Mouse (Mus musculus) kidney, embryonic 16.5 days (tissue): Measurements from ENCODE around the gene Lonp2. TPM values are rescaled to one million over a fixed set of nuclear protein-coding genes. Genes with fewer than 3 reads are reported as not detected.

Experiments used
- ATAC-seq: fragments of 200-750 bp; cut with Nextera tagmentation; 2 replicates; pipeline ENCODE4 v1.8.0; 2017; ENCODE audit warnings: moderate TSS enrichment; ENCODE audit not compliant: low FRiP score, low TSS enrichment
- H3K27ac ChIP-seq: fragments of 300-500 bp; sonication (generic); 2 replicates; pipeline ENCODE4 v1.5.1; 2014; ENCODE audit warnings: low read length
- H3K27me3 ChIP-seq: fragments of 300-500 bp; sonication (generic); 2 replicates; pipeline ENCODE4 v1.6.1; 2014; ENCODE audit warnings: low read length, control low read depth, mixed read lengths; ENCODE audit not compliant: insufficient read depth
- H3K36me3 ChIP-seq: fragments of 300-500 bp; sonication (generic); 2 replicates; pipeline ENCODE4 v1.6.1; 2014; ENCODE audit warnings: low read length, control low read depth, mixed read lengths; ENCODE audit not compliant: insufficient read depth
- H3K4me1 ChIP-seq: fragments of 300-500 bp; sonication (generic); 2 replicates; pipeline ENCODE4 v1.6.1; 2014; ENCODE audit warnings: low read length, control low read depth, mixed read lengths; ENCODE audit not compliant: insufficient read depth
- H3K4me2 ChIP-seq: fragments of 300-500 bp; sonication (generic); replicated peaks from 2 replicates; pipeline ENCODE4 v1.6.1; 2014; ENCODE audit warnings: low read depth, low read length
- H3K4me3 ChIP-seq: fragments of 300-500 bp; sonication (generic); 2 replicates; pipeline ENCODE4 v1.5.1; 2014; ENCODE audit warnings: mild to moderate bottlenecking, low read length
- H3K9ac ChIP-seq: fragments of 300-500 bp; sonication (generic); replicated peaks from 2 replicates; pipeline ENCODE4 v1.6.1; 2014; ENCODE audit warnings: low read length
- H3K9me3 ChIP-seq: fragments of 300-500 bp; sonication (generic); 2 replicates; pipeline ENCODE4 v1.6.1; 2016; ENCODE audit warnings: low read length, control low read depth
- WGBS: fragments of 180-500 bp; shearing (Covaris S2); extraction: QIAGEN DNeasy Blood & Tissue Kit; methylation state at CpG from one replicate; pipeline ENCODE4 v1.1.7; 2014; 5-methylcytosine and 5-hydroxymethylcytosine counted together
- polyA plus RNA-seq: library from polyadenylated mRNA; unstranded; fragments of >200 nt; fragmentation: Nextera tagmentation; extraction: Ambion mirVana; gene quantifications from 2 replicates; pipeline ENCODE4 v1.2.1, GENCODE M21; 2015

Gene Lonp2
- polyA plus RNA-seq, 1 experiment from 2014 or later = 77.6 TPM

DNA sequence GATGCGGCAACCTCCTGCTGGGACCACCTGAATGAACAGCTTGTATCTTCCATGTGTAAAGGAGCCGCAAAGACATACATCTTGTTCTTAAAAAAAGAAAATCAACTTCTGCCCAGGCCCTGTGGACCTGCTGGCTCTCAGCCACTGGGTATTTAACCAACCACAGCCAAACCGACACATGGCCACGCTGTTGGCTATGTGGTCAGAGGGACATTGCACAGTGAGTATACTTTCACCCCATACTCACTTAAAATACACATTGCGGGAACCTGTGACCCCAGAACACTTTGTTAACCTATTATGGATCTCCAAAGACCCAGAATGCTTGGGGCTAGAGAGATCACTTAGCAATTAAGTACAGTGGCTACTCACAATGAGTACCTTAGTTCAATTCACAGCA, 35.5 kb upstream of the Lonp2 start:
- H3K36me3 ChIP-seq = no peaks in the 10 kb centered on the region
- no peaks in the 10 kb centered on the region for H3K4me1 ChIP-seq
- 88% methylated on average over 5 of the region's 5 CpGs for WGBS
- no peak overlapping the region for H3K27ac ChIP-seq
- no peak overlapping the region for H3K9ac ChIP-seq
- no peak overlapping the region for H3K4me2 ChIP-seq
- no peak overlapping the region for H3K4me3 ChIP-seq
- ATAC-seq = no peak
- no peaks in the 10 kb centered on the region for H3K27me3 ChIP-seq
- no peaks in the 10 kb centered on the region for H3K9me3 ChIP-seq

DNA sequence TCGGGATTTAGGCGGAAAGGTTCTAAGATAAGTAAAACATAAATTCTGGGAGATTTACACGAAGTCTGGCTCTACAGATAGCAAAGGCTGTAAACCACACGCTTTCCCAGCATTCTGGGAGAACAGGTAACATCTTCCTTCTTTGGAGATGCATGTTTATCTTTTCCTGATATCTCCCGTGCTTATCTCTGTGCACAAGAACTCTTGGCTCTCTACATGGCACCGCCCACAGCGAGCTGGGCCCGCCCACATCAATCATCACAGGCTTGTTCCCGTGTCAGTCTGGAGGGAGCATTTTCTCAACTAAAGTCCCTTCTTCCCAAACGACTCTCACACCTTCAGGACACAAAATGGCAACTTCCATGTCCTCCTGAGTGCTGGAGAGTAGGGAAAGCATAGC, 30.7 kb upstream of the Lonp2 start:
- ATAC-seq = no peak
- Histone ChIP-seq H3K27me3 (no peaks in the 10 kb centered on the region), H3K9me3 (no peaks in the 10 kb centered on the region)

DNA sequence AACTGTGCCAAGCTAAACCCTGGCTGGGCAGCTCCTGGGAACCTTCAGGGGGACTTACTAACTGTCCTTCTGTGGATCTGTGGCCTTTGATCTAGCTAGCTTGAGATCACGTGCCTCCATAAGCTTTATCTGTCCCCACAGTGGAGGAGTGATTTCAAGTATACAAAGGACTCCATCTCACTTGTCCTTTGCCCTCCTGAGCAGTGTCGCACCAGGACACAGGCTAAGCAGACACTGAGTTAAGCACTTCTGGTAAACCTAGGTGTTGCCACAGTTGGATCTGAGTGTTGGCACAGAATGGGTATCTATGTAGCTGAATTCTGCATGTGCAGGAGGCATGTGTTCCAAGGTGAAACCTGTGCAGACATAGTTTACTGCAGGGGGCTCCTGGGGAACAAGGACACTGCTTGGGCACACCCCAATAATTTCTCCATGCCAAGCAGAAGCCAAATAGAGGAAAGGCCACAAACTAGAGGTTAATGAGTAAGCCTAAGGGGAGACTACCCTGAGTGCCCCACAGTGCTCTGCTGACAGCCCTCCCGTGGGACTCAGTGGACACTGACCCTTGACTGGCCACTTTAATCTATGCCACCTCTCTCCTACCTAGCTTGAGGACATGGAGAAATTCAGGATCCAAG, 29.6 kb upstream of the Lonp2 start:
- Histone ChIP-seq H3K4me1 (no peaks in the 10 kb centered on the region), H3K27ac (no peak overlapping the region), H3K4me3 (no peak overlapping the region), H3K9me3 (no peaks in the 10 kb centered on the region), H3K4me2 (no peak overlapping the region), H3K27me3 (no peaks in the 10 kb centered on the region), H3K9ac (no peak overlapping the region), H3K36me3 (no peaks in the 10 kb centered on the region)
- peak; percentile 54; the same call in 1 of the 2 replicates for ATAC-seq
- WGBS = 63% methylated on average over 3 of the region's 3 CpGs

More for the DNA sequence above, 30.7 kb upstream of the Lonp2 start:
- no peak overlapping the region for H3K9ac ChIP-seq
- no peak overlapping the region for H3K4me3 ChIP-seq
- H3K4me2 ChIP-seq = no peak overlapping the region
- WGBS = 58% methylated on average over 10 of the region's 10 CpGs
- H3K27ac ChIP-seq = no peak overlapping the region
- H3K36me3 ChIP-seq = no peaks in the 10 kb centered on the region
- H3K4me1 ChIP-seq = no peaks in the 10 kb centered on the region

DNA sequence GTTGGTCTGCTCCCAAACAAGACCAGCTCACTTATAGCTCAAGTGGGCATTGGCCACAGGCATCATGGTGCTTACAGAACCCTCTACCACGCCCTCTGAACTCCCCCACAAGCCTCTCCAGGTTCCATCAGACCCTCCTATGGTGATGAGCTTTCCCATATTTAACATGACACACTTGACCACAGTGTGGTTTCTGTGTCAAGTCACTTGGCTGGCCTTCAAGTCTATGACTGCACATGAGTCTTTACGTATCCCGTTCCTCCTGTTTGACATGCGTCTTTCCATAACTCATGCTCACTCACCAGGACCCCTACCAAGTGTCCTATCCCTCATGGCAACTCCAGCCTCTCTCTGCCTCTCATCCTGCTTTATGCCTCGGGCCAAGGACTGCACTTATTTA, 28.2 kb upstream of the Lonp2 start:
- Histone ChIP-seq H3K36me3 (no peaks in the 10 kb centered on the region), H3K27me3 (no peaks in the 10 kb centered on the region), H3K4me3 (no peak overlapping the region), H3K4me2 (no peak overlapping the region), H3K27ac (no peak overlapping the region), H3K4me1 (no peaks in the 10 kb centered on the region), H3K9me3 (no peaks in the 10 kb centered on the region), H3K9ac (no peak overlapping the region)
- WGBS = 81% methylated on average over 5 of the region's 5 CpGs
- ATAC-seq = no peak

DNA sequence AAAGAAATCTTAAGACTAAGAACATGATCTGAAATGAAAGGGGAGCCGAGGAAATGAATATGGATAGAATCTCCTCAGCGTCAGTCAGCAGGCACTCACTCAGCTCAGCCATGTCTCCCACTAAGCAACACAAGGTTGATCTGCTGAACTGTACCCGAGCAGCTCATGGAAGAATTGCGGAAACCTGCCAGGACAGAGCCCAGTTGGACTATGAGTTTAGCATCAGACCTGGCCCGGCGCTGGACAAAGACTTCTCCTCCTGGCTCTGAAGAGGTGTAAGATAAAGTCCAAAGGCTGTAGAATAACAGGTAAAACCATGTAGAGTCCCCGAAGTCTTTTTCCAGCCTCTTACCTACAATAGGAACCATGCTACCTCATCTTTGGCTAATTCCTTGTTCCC, 26.2 kb upstream of the Lonp2 start:
- no peak for ATAC-seq
- H3K36me3 ChIP-seq = no peaks in the 10 kb centered on the region
- H3K4me1 ChIP-seq = no peaks in the 10 kb centered on the region
- no peaks in the 10 kb centered on the region for H3K27me3 ChIP-seq
- WGBS = 89% methylated on average over 7 of the region's 7 CpGs
- H3K9me3 ChIP-seq = no peaks in the 10 kb centered on the region
- H3K9ac ChIP-seq = no peak overlapping the region
- H3K4me2 ChIP-seq = no peak overlapping the region
- no peak overlapping the region for H3K27ac ChIP-seq
- no peak overlapping the region for H3K4me3 ChIP-seq

DNA sequence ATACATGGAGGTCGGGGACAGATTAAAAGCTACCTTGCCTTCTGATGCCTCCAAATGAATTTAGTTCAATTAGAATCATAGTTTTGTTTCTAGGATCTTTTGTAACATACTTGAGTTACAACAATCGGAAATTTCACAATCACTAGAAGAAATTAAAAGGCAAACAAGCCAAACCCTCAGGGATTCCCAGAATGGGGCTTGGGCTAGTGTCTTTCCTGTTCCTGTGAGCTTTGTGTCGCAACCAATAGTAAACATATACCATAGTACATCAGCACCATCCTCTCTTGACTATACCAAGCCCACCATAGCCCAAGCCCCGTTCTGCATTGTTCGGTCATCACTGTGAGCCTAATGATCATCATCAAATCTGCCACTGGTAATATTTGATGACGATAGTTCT, 24.5 kb upstream of the Lonp2 start:
- no peaks in the 10 kb centered on the region for H3K36me3 ChIP-seq
- H3K4me2 ChIP-seq = no peak overlapping the region
- no peaks in the 10 kb centered on the region for H3K27me3 ChIP-seq
- no peaks in the 10 kb centered on the region for H3K9me3 ChIP-seq
- no peak overlapping the region for H3K4me3 ChIP-seq
- H3K4me1 ChIP-seq = no peaks in the 10 kb centered on the region
- ATAC-seq = no peak
- 91% methylated on average over 6 of the region's 6 CpGs for WGBS
- no peak overlapping the region for H3K27ac ChIP-seq
- no peak overlapping the region for H3K9ac ChIP-seq

DNA sequence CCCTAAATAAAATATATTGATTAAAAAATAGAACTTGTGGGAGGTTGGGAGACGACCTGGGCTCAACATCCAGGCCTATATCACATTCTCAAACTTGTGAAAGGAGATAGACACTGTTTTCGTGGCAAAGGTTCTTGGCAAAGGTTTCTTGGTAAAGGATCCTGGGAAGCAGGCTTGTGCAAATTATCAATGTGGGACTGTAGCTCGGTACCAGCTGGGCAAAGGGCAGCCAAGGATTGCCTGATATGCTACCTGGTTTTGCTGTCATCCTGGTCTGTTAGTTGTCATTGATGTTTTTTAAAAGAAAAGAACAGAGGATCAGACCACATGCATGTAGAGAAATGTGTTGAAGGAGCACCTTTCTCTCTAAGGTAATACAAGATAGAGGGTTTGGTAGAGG, 23.5 kb upstream of the Lonp2 start:
- H3K27me3 ChIP-seq = no peaks in the 10 kb centered on the region
- ATAC-seq = no peak
- H3K27ac ChIP-seq = no peak overlapping the region
- no peak overlapping the region for H3K4me2 ChIP-seq
- H3K4me3 ChIP-seq = no peak overlapping the region
- no peaks in the 10 kb centered on the region for H3K9me3 ChIP-seq
- H3K4me1 ChIP-seq = no peaks in the 10 kb centered on the region
- H3K36me3 ChIP-seq = no peaks in the 10 kb centered on the region
- no peak overlapping the region for H3K9ac ChIP-seq
- WGBS = 82% methylated on average over 3 of the region's 3 CpGs

DNA sequence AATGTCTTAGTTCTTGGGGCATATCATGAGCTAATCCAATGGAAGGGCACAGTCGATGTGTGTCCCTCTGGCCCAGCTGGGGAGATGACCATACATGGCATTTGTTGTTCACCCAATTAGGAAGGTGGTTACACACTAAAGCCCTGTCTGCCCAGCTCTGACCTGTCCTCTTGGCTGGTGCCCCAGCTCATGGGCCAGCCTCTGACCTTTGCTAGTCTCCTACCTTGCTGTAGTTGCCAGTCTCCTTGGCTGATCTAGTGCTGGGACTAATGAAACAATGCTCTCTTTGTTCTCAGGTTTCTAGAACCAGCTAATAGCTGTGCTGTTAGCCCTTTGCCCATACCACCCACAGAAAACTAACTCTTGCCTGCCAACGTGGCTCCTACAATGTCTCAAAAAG, 20.7 kb upstream of the Lonp2 start:
- 59% methylated on average over 2 of the region's 2 CpGs for WGBS
- H3K27ac ChIP-seq = no peak overlapping the region
- no peaks in the 10 kb centered on the region for H3K36me3 ChIP-seq
- no peak overlapping the region for H3K4me3 ChIP-seq
- H3K27me3 ChIP-seq = no peaks in the 10 kb centered on the region
- no peaks in the 10 kb centered on the region for H3K4me1 ChIP-seq
- no peak overlapping the region for H3K4me2 ChIP-seq
- H3K9ac ChIP-seq = no peak overlapping the region
- no peak for ATAC-seq
- no peaks in the 10 kb centered on the region for H3K9me3 ChIP-seq

DNA sequence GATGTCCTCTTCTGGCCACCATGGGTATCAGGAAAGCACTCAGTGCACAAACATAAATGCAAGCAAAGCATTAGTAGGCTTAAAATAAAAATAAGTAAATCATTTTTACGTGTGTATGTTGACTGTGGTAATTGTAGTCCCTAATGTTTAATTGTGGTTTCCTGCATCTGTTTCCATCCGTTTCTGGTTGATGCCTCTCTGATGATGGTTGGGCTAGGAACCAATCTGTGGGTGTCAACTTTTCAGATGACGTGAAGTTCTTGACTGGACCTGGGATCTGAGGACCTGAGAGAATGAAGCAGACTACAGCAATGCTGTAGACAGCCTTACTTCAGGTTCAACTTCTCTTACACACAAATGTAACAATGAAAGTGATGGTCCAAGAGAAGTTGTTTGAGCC, 19.2 kb upstream of the Lonp2 start:
- no peak for ATAC-seq
- H3K9ac ChIP-seq = no peak overlapping the region
- 80% methylated on average over 3 of the region's 3 CpGs for WGBS
- no peak overlapping the region for H3K27ac ChIP-seq
- no peaks in the 10 kb centered on the region for H3K36me3 ChIP-seq
- no peak overlapping the region for H3K4me2 ChIP-seq
- no peaks in the 10 kb centered on the region for H3K9me3 ChIP-seq
- H3K4me3 ChIP-seq = no peak overlapping the region
- H3K4me1 ChIP-seq = no peaks in the 10 kb centered on the region
- no peaks in the 10 kb centered on the region for H3K27me3 ChIP-seq

DNA sequence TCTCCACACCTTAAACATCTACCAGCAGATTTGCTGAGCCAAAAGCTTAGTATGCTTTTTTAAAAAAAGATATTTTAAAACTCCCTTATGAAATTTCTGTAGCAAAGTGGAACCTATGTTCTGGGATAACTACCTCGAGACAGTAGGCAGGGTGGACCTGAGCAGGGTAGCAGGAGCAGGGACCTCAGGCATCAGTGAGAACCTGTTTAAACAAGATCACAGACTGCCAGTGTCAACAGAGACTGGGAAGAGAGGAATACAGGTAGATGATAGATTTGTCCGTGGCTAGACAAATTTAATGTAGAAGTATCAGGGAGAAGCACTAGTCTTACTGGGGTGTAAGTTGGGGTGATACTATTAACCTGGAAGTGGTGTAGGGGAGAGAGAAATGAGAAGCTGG, 10.0 kb upstream of the Lonp2 start:
- Histone ChIP-seq H3K36me3 (no peaks in the 10 kb centered on the region), H3K9me3 (no peaks in the 10 kb centered on the region), H3K4me3 (no peak overlapping the region), H3K4me1 (no peaks in the 10 kb centered on the region), H3K27me3 (no peaks in the 10 kb centered on the region), H3K27ac (no peak overlapping the region), H3K9ac (no peak overlapping the region), H3K4me2 (no peak overlapping the region)
- ATAC-seq = no peak
- WGBS = 72% methylated on average over 2 of the region's 2 CpGs
